Mouse (Mus musculus) ES-Bruce4 (cell line): Measurements from ENCODE around the gene Prkag2.

Source experiments
- CTCF ChIP-seq: IDR thresholded peaks from one replicate; pipeline ENCODE4 v1.8.1; 2011; ENCODE audit warnings: low read depth, low read length
- EP300 ChIP-seq: IDR thresholded peaks from 2 replicates; pipeline ENCODE4 v1.6.1; 2011; ENCODE audit warnings: low read depth, low read length; ENCODE audit not compliant: insufficient read depth
- POLR2A ChIP-seq: IDR thresholded peaks from one replicate; pipeline ENCODE4 v1.8.1; 2011; ENCODE audit warnings: low read length; ENCODE audit not compliant: insufficient read depth

DNA sequence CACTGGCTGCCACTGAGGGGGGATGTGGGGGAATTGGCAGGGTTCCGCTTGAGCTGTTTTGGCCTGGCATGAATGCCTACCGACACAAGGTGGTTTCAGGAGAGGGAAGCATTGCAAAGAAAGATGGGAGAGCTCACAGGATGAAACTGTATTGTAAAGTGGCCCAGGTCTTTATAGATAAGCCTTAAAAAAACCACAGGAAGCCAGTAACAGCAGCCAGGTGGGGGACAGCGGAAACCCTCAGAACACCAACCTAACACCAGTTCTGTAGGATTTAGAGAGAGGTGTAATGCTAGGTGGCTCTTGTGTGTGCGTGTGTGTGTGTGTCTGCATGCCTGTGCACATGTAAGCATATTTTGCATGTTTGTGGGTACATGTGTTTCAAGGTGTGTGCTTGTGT lies 101.1 kb downstream of the Prkag2 start:
- TF ChIP-seq POLR2A (no peak), CTCF (no peak), EP300 (no peak)
